Mouse (Mus musculus): ENCODE measurements around the gene Sumo3.

GRCm38 (mm10) chr10:77629163-77629562 is 23.3 kb downstream of the Sumo3 start:
- TF ChIP-seq POLR2A (IDR thresholded peaks at IDR 0.05; ENCODE audit: control insufficient read depth in 1 of 2, insufficient read depth in 1 of 2, low read depth in 1 of 2, low read length in 2 of 2, poor library complexity in 1 of 2) (no peak), JUND (IDR thresholded peaks at IDR 0.05; ENCODE audit: low read depth, low read length) (no peak), ELF1 (IDR thresholded peaks at IDR 0.05; ENCODE audit: low read depth, low read length) (no peak), TBP (IDR thresholded peaks at IDR 0.05; ENCODE audit: low read depth, low read length) (no peak), USF1 (IDR thresholded peaks at IDR 0.05; ENCODE audit: low read depth, low read length) (no peak), NELFE (IDR thresholded peaks at IDR 0.05; ENCODE audit: low read depth, low read length) (no peak), CTCF (IDR thresholded peaks at IDR 0.05 in 2 of 3, conservative IDR thresholded peaks at IDR 0.05 in 1 of 3; ENCODE audit: control insufficient read depth in 1 of 3, insufficient read depth in 1 of 3, low read depth in 2 of 3, low read length in 3 of 3, poor library complexity in 1 of 3, severe bottlenecking in 1 of 3) (no peak)

Measured in MEL (cell line).